Mouse (Mus musculus): ENCODE data around the gene Batf3. TPM values are rescaled to one million over a fixed set of nuclear protein-coding genes. Genes with fewer than 3 reads are reported as not detected.

Batf3 gene
- 3.7 and 4.1 TPM in 2 replicates for polyA plus RNA-seq (2016; fragmentation: Nextera tagmentation; extraction: Ambion mirVana)

DNA sequence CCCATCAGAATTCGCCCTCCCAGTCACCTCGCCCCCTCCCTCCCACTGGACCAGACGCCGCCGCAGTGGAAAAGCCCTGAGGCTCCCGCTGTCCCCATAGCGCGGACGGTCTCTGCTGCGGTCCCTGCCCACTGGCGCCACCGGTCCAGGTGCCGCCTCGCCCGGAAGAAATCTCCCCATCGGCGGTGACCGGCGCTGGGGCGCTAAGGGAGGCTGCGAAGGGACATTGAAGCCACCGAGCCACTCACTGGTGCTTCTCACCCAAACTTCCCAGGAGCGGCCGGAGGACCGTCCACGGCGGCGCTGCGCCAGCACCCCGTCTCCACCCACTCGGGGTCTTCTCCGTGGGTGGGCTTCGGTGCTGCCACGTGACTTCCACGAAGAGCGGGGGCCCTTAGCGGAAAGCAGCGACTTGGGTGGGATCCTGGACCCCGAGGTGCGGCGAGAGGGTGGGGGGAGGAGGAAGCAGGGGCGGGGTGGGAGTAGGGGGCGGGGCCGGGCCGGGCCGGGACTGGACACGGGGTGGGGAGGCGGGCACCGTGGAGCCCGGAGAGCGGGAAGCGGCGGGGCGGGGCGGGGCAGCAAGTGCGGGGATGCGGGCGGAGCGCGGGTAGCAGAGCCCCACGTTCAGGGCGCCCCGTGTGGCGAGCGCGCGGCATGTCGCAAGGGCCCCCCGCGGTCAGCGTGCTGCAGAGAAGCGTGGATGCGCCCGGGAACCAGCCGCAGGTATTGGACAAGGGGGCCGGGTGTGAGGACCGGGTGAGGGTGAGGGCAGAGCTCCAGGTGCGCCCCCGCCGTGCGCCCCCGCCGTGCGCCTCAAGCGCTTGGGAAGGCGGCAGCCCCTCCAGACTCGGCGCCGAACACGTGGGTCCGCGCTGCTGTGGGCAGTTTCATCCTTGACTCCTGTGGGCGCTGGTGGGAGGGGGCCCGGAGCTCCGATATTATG is at the start of gene Batf3:
Gene Batf3 (plus strand): TSS at position 46 of the 946 bp plus-strand sequence.
- no peaks in the 10 kb centered on the region for H3K36me3 ChIP-seq
- WGBS = under 1% methylated on average over 94 of the region's 95 CpGs
- peaks cover 19% of the 10 kb centered on the region for H3K4me1 ChIP-seq
- H3K9me3 ChIP-seq (replicated peaks) = no peaks in the 10 kb centered on the region
- DNase-seq (ENCODE audit: low spot score) = peak; percentile 55
- H3K27me3 ChIP-seq (ENCODE audit: low read depth, poor library complexity, severe bottlenecking) = peaks cover 58% of the 10 kb centered on the region
- peak within 1 kb of the TSS; percentile 73 for H3K27ac ChIP-seq (replicated peaks)
- H3K4me3 ChIP-seq = peak within 1 kb of the TSS; percentile 80

DNA sequence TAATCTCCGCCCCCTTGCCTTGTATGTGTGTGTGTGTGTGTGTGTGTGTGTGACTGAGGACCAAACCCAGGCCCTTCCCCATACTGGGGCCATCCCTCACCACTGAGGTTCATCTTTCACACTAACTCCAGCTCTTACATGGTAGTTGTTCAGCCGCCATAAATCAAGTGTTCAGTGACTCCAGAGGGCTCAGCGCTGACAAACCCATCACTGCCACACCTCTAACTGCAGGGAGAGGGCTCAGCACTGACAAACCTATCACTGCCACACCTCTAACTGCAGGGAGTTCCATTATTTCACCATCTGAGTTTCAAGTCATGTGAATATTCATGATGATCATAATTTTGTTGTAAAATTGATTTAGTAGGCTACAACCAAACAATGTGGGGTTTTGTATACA is 44.1 kb upstream of the Batf3 start:
- 95% methylated on average over 3 of the region's 3 CpGs for WGBS
- H3K36me3 ChIP-seq = no peaks in the 10 kb centered on the region
- H3K27ac ChIP-seq (replicated peaks) = no peak overlapping the region
- no peaks in the 10 kb centered on the region for H3K27me3 ChIP-seq (ENCODE audit: low read depth, poor library complexity, severe bottlenecking)
- H3K4me1 ChIP-seq = no peaks in the 10 kb centered on the region
- no peak overlapping the region for H3K4me3 ChIP-seq
- H3K9me3 ChIP-seq (replicated peaks) = no peaks in the 10 kb centered on the region
- no peak for DNase-seq (ENCODE audit: low spot score)

DNA sequence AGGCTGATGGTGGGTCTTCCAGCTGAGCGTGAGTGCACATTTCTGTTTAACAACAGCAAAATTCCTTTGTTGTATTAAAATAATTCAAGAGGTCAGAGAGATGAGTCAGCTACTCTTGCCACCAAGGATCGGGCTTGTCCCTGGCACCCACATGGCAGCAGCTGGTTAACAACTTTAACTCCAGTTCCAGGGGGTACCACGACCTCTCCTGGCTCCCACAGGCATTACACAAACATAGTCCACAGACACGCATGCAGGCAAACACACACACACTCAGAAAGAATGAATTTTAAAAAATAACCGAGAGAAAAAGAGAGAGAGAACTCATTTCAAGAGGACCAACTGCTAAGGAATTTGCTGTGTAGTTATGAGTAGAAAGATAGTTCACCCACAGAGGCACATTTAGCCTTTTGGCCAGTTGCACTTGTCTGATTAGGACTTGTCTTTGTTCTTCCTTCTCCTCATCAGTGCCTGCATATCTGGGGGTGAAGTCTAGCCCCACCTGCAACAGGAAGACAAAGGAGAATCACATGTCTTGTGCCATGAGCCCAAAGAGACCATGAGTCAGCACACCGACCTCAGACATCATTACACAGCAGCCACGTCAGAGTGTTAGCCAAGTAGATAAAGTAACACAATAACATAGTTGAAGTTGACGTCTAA is 42.6 kb upstream of the Batf3 start:
- Histone ChIP-seq H3K27ac (replicated peaks) (no peak overlapping the region), H3K4me3 (no peak overlapping the region), H3K36me3 (no peaks in the 10 kb centered on the region), H3K27me3 (ENCODE audit: low read depth, poor library complexity, severe bottlenecking) (no peaks in the 10 kb centered on the region), H3K9me3 (replicated peaks) (no peaks in the 10 kb centered on the region), H3K4me1 (no peaks in the 10 kb centered on the region)
- DNase-seq (ENCODE audit: low spot score) = no peak
- WGBS = 75% methylated on average over 8 of the region's 8 CpGs

DNA sequence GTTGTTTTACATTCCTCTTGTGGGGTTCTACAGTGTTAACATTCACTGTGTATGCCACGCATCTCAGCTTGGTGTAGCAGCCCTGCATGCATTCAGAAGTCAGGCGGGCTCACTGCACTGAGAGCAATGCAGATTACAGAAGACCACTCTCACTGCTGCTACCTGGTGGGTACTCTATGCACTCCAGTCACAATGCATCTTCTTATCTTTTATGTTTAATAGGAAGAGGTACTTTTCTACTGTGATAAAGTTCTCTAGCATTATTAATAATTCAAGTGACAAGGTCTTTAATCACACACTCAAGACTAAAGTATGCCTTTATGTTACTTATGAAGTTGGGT is 42.1 kb upstream of the Batf3 start:
- Histone ChIP-seq H3K36me3 (no peaks in the 10 kb centered on the region), H3K4me1 (no peaks in the 10 kb centered on the region), H3K27me3 (ENCODE audit: low read depth, poor library complexity, severe bottlenecking) (no peaks in the 10 kb centered on the region), H3K9me3 (replicated peaks) (no peaks in the 10 kb centered on the region), H3K4me3 (no peak overlapping the region), H3K27ac (replicated peaks) (no peak overlapping the region)
- WGBS = 69% methylated on average over 2 of the region's 2 CpGs
- no peak for DNase-seq (ENCODE audit: low spot score)

DNA sequence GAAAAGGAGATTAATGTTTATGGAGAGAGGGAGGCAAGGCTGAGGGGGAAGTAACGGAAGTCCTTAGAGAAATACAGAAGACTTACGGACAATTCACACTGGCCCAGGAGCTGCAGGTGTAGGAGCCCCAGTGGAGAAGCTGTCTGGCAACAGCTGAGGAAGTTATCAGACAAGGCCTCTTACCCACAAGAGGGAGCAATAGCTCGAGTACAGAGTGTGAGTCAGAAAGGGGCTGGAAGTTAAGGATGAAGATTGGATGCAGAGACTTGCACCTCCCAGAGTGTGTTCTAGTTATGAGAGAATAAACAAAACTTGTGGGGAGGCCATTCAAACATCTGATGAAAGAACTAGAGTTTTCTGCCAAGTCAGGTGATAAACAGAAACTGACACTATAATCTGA is 40.2 kb upstream of the Batf3 start:
- Histone ChIP-seq H3K27me3 (ENCODE audit: low read depth, poor library complexity, severe bottlenecking) (no peaks in the 10 kb centered on the region), H3K27ac (replicated peaks) (no peak overlapping the region), H3K36me3 (no peaks in the 10 kb centered on the region), H3K4me3 (no peak overlapping the region), H3K9me3 (replicated peaks) (no peaks in the 10 kb centered on the region), H3K4me1 (peaks cover 8% of the 10 kb centered on the region)
- 62% methylated on average over 3 of the region's 3 CpGs for WGBS
- no peak for DNase-seq (ENCODE audit: low spot score)

DNA sequence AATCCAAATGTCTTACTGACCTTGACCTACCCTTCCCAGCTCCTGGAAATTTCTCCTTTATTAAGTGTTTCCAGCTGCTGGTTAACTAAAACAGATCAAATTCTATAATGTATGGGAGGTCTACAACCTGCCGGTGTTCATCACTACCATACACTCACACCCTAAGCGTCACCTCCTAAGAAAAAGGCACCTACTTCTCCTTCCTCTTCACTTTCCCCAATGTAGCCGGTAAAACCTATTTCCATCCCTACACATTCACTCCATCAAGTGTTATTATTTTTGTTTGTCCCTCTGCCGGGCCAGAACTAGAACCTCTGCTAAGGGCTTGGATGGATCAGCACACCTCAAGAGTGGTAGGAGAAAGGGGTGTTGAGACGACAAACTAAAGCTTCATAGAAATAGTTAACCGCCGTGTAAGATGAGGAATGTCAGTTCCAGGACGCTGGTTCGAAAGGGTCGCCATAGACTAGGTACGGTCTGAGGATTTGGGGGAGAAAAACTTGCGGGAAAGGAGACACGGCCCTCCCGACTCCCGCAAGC is 35.3 kb upstream of the Batf3 start:
- Histone ChIP-seq H3K27ac (replicated peaks) (peak overlapping the region; percentile 96), H3K36me3 (peaks cover 27% of the 10 kb centered on the region), H3K4me1 (peaks cover 26% of the 10 kb centered on the region), H3K4me3 (peak overlapping the region; percentile 85), H3K9me3 (replicated peaks) (no peaks in the 10 kb centered on the region), H3K27me3 (ENCODE audit: low read depth, poor library complexity, severe bottlenecking) (no peaks in the 10 kb centered on the region)
- WGBS = 7% methylated on average over 15 of the region's 15 CpGs
- no peak for DNase-seq (ENCODE audit: low spot score)

DNA sequence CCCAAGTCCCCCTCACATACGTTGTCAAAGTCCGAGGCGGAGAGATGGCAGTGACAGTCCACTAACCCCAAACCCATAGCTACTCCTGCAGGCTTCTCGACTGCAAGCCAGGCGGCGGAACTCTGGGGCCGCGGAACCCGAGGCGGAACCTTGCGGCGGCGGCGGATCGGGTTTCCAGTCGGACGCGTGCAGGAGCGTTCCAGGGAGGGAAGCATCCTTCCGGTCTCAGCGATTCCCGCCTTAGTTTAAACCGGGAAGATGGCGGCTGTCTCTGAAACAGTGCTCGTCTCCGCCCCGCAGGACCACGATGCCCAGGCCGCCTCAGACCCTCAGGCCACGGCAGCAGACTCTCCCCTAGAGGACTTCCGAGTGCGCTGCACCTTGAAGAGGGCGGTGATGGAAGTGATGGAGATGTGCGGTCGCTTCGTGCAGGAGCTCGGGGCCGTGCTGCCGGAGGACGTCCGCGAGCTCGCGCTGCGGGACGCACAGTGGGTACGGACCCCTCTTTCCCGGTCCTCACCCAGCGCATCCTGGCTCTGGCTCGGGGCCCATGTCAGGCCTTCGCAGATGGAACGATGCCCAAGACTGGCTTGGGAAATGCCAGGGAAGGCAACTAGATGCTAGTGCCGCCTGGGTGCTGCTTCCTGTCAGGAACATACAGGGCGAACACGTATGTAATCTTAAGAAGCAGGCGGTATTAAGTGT is 34.7 kb upstream of the Batf3 start, which contains the start of the genes Tatdn3 and Nsl1:
Gene Tatdn3 (minus strand): TSS at position 152 of the 705 bp plus-strand sequence.
Gene Nsl1 (plus strand): TSS at position 232 of the 705 bp plus-strand sequence.
- DNase-seq (ENCODE audit: low spot score) = peak; percentile 90
- H3K9me3 ChIP-seq (replicated peaks) = no peaks in the 10 kb centered on the region
- peak within 1 kb of the TSS; percentile 96 for H3K27ac ChIP-seq (replicated peaks)
- no peaks in the 10 kb centered on the region for H3K27me3 ChIP-seq (ENCODE audit: low read depth, poor library complexity, severe bottlenecking)
- H3K36me3 ChIP-seq = peaks cover 34% of the 10 kb centered on the region
- peaks cover 26% of the 10 kb centered on the region for H3K4me1 ChIP-seq
- peak within 1 kb of the TSS; percentile 85 for H3K4me3 ChIP-seq
- WGBS = under 1% methylated on average over 56 of the region's 56 CpGs

DNA sequence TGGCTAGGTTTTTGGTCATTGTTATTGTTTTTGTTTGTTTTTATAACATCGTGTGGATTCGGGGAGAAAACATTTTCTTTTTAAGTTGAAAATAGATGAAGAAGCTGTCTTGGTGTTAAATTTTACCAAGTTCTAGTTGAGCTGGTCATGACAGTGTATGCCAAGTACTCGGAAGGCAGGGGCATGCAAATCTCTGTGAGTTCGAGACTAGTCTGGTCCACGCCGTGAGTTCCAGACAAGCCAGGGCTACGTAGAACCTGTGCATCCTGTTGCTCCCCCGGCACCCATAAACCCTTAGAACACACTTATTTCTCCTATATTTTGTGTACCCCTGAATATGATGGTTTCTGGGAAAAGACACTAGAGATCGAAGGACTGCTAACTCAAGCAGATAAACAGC is 33.9 kb upstream of the Batf3 start:
- Histone ChIP-seq H3K27me3 (ENCODE audit: low read depth, poor library complexity, severe bottlenecking) (no peaks in the 10 kb centered on the region), H3K27ac (replicated peaks) (peak overlapping the region; percentile 96), H3K4me1 (peaks cover 26% of the 10 kb centered on the region), H3K9me3 (replicated peaks) (no peaks in the 10 kb centered on the region), H3K36me3 (peaks cover 41% of the 10 kb centered on the region), H3K4me3 (peak overlapping the region; percentile 85)
- no peak for DNase-seq (ENCODE audit: low spot score)
- WGBS = 56% methylated on average over 9 of the region's 9 CpGs

DNA sequence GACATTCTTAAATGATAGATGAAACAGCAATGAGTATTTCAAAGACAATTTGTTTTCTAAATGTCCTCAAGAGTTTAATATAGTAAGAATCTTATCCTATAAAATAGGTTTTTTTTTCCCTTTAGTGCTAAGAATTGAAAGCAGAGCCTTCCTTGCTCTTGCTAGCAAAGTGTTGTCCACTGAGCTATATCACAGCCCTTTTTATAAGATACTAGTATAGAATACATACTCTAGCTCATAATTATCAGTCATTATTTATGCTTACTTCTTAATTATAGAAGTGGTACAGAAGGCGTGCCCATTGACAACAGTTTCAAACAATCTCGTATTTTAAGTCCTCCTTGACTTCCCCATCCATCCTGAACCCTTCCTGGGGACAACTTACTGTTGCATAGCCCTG is 33.1 kb upstream of the Batf3 start:
- 92% methylated on average over 2 of the region's 2 CpGs for WGBS

DNA sequence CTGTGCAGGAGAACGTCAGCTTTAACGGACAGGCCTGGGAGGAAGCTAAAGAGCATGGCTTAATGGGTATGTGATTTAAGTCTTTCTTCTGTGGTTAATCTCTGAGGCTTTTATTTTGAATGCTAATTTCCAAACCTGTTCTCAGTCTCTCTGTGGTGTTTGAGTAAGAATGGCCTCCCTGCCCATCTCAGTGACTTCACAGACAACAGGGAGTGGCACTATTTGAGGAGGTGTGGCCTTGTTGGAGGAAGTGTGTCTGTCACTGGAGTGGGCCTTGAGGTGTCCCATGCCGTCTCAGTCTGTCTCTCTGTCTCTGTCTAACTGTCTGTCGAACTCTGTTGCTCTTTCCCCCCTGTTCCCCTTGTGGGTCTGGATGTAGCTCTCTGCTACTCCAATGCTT is 32.5 kb upstream of the Batf3 start:
- H3K4me1 ChIP-seq = peaks cover 26% of the 10 kb centered on the region
- peaks cover 56% of the 10 kb centered on the region for H3K36me3 ChIP-seq
- DNase-seq (ENCODE audit: low spot score) = no peak
- no peak overlapping the region for H3K4me3 ChIP-seq
- no peaks in the 10 kb centered on the region for H3K9me3 ChIP-seq (replicated peaks)
- no peaks in the 10 kb centered on the region for H3K27me3 ChIP-seq (ENCODE audit: low read depth, poor library complexity, severe bottlenecking)
- H3K27ac ChIP-seq (replicated peaks) = no peak overlapping the region
- WGBS = 90% methylated on average over 4 of the region's 4 CpGs

More for the DNA sequence above, 33.1 kb upstream of the Batf3 start:
- no peak overlapping the region for H3K4me3 ChIP-seq
- H3K27me3 ChIP-seq (ENCODE audit: low read depth, poor library complexity, severe bottlenecking) = no peaks in the 10 kb centered on the region
- no peak for DNase-seq (ENCODE audit: low spot score)
- H3K27ac ChIP-seq (replicated peaks) = no peak overlapping the region
- peaks cover 26% of the 10 kb centered on the region for H3K4me1 ChIP-seq
- H3K36me3 ChIP-seq = peaks cover 50% of the 10 kb centered on the region
- no peaks in the 10 kb centered on the region for H3K9me3 ChIP-seq (replicated peaks)

DNA sequence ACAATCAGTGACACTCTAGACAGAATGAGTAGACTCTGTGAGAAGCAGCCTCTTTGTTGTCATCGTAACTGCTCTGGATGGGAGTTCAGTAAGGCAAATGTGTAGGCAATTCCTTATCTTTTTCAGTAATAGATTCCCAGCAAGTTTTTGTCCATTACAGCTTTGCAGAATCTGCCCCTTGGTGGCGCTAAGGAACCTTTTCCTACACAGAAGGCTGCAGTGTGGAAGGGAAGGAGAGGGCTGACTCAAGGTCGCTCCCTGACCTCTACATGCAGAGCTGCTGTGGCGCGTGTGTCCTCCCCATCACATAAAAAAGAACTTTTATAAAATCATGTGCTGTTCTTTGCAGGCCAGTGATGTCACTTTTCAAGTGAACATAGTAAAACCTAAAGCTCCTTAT is 29.3 kb upstream of the Batf3 start:
- 83% methylated on average over 5 of the region's 5 CpGs for WGBS

DNA sequence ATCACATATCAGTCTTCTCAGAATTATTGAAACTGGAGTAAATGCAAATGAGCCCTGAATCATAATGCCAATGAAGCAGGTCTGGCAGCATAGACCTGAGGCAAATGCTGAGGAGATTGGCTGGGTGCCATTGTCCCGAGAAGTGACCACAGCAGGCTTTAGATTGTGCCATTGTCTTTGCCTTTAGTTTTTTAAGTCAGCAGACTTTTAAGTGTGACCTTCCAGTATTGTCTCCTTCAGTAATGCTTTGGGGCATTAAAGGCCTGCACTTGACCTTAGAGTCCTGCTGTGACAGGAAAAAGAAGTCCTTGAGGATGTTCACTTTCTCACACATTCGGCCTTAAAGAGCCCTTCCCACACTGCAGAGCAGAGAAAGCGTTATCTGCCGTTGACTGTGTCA is 27.4 kb upstream of the Batf3 start:
- H3K27ac ChIP-seq (replicated peaks) = no peak overlapping the region
- no peaks in the 10 kb centered on the region for H3K9me3 ChIP-seq (replicated peaks)
- no peaks in the 10 kb centered on the region for H3K27me3 ChIP-seq (ENCODE audit: low read depth, poor library complexity, severe bottlenecking)
- no peak overlapping the region for H3K4me3 ChIP-seq
- peaks cover 100% of the 10 kb centered on the region for H3K36me3 ChIP-seq
- DNase-seq (ENCODE audit: low spot score) = no peak
- 93% methylated on average over 4 of the region's 4 CpGs for WGBS
- H3K4me1 ChIP-seq = no peaks in the 10 kb centered on the region; the same call in 1 of the 2 replicates

More for the DNA sequence above, 29.3 kb upstream of the Batf3 start:
- no peaks in the 10 kb centered on the region for H3K9me3 ChIP-seq (replicated peaks)
- peaks cover 18% of the 10 kb centered on the region for H3K4me1 ChIP-seq
- no peak overlapping the region for H3K4me3 ChIP-seq
- H3K36me3 ChIP-seq = peaks cover 88% of the 10 kb centered on the region
- no peak overlapping the region for H3K27ac ChIP-seq (replicated peaks)
- no peaks in the 10 kb centered on the region for H3K27me3 ChIP-seq (ENCODE audit: low read depth, poor library complexity, severe bottlenecking)
- no peak for DNase-seq (ENCODE audit: low spot score)
